Mouse (Mus musculus): ENCODE measurements around the gene Tcf7l1.

- TF ChIP-seq CTCF (IDR thresholded peaks at IDR 0.05 in 2 of 3, conservative IDR thresholded peaks at IDR 0.05 in 1 of 3; ENCODE audit: control insufficient read depth in 1 of 3, insufficient read depth in 1 of 3, low read depth in 2 of 3, low read length in 3 of 3, poor library complexity in 1 of 3, severe bottlenecking in 1 of 3) (peak; percentile 52 to 65 (median 55)), ELF1 (IDR thresholded peaks at IDR 0.05; ENCODE audit: low read depth, low read length) (no peak), GATA1 (IDR thresholded peaks at IDR 0.05; ENCODE audit: low read depth, low read length) (no peak), E2F4 (IDR thresholded peaks at IDR 0.05; ENCODE audit: borderline replicate concordance, low read depth, low read length) (no peak), MYC (IDR thresholded peaks at IDR 0.05; ENCODE audit: low read depth, low read length) (no peak), RAD21 (IDR thresholded peaks at IDR 0.05; ENCODE audit: low read depth, low read length) (peak; percentile 33), TAL1 (IDR thresholded peaks at IDR 0.05; ENCODE audit: low read length) (no peak), JUND (IDR thresholded peaks at IDR 0.05; ENCODE audit: low read depth, low read length) (no peak), MEF2A (IDR thresholded peaks at IDR 0.05; ENCODE audit: extremely low read depth, insufficient replicate concordance, low read depth, low read length, poor library complexity, severe bottlenecking) (no peak), ZKSCAN1 (IDR thresholded peaks at IDR 0.05; ENCODE audit: low read depth, low read length) (no peak), ZC3H11A (IDR thresholded peaks at IDR 0.05; ENCODE audit: low read depth, low read length) (no peak), EP300 (IDR thresholded peaks at IDR 0.05; ENCODE audit: low read depth in 1 of 2, low read length in 2 of 2) (no peak), SIN3A (IDR thresholded peaks at IDR 0.05; ENCODE audit: low read length) (no peak)
Measured at GRCm38 (mm10) chr6:72828857-72829256, 39.8 kb upstream of the Tcf7l1 start.
